Mouse (Mus musculus): Measurements from ENCODE around the gene Gm20747. TPM values are rescaled to one million over a fixed set of nuclear protein-coding genes. Genes with fewer than 3 reads are reported as not detected.
"Not testable (repeated sequence)": the region's sequence is repeated elsewhere in the genome, so short reads cannot be mapped to it uniquely, and the experiment has no call there.

Gm20747 gene
- not detected for total RNA-seq (2021)

- DNase-seq (ENCODE audit: extremely low spot score in 1 of 2, low spot score in 2 of 2); intact Hi-C loops (cut with DNase I): not testable (repeated sequence)
Observed at GRCm38 (mm10) chrY:53418191-53418590, at the start of gene Gm20747. Gene Gm20747 (minus strand): TSS chrY:53418291.
